Mouse (Mus musculus): Measurements from ENCODE around the gene Mlx.

Mlx gene

GRCm38 (mm10) chr11:101086756-101087681, at the start of gene Mlx:
Gene Mlx (plus strand): TSS chr11:101087277.
- peak; percentile 97 for DNase-seq (ENCODE audit: low read depth, low spot score)

- DNase-seq (ENCODE audit: low read depth, low spot score), result no peak
These were observed 49.3 kb upstream of the Mlx start for GRCm38 (mm10) chr11:101037795-101038194.

- no peak for DNase-seq (ENCODE audit: low read depth, low spot score)
These were observed 41.3 kb upstream of the Mlx start for GRCm38 (mm10) chr11:101045826-101046225.

GRCm38 (mm10) chr11:101046440-101046839, 40.6 kb upstream of the Mlx start:
- DNase-seq (ENCODE audit: low read depth, low spot score), result no peak

GRCm38 (mm10) chr11:101047502-101047901, 39.6 kb upstream of the Mlx start:
- DNase-seq (ENCODE audit: low read depth, low spot score), result no peak

GRCm38 (mm10) chr11:101050359-101050758, 36.7 kb upstream of the Mlx start:
- DNase-seq (ENCODE audit: low read depth, low spot score), result no peak

- DNase-seq (ENCODE audit: low read depth, low spot score), result no peak
These were observed 36.0 kb upstream of the Mlx start for GRCm38 (mm10) chr11:101051051-101051493.

- no peak for DNase-seq (ENCODE audit: low read depth, low spot score)
These were observed 35.5 kb upstream of the Mlx start for GRCm38 (mm10) chr11:101051617-101052016.

GRCm38 (mm10) chr11:101052751-101053473, 34.2 kb upstream of the Mlx start:
- DNase-seq (ENCODE audit: low read depth, low spot score), result no peak

GRCm38 (mm10) chr11:101053974-101054373, 33.1 kb upstream of the Mlx start:
- peak; percentile 39 for DNase-seq (ENCODE audit: low read depth, low spot score)

GRCm38 (mm10) chr11:101055418-101055817, 31.7 kb upstream of the Mlx start:
- DNase-seq (ENCODE audit: low read depth, low spot score), result no peak

- DNase-seq (ENCODE audit: low read depth, low spot score), result no peak
These were observed 30.2 kb upstream of the Mlx start for GRCm38 (mm10) chr11:101056885-101057284.

GRCm38 (mm10) chr11:101057860-101058259, 29.2 kb upstream of the Mlx start:
- peak; percentile 81 for DNase-seq (ENCODE audit: low read depth, low spot score)

- no peak for DNase-seq (ENCODE audit: low read depth, low spot score)
These were observed 28.4 kb upstream of the Mlx start for GRCm38 (mm10) chr11:101058726-101059125.

GRCm38 (mm10) chr11:101059473-101059872, 27.6 kb upstream of the Mlx start:
- DNase-seq (ENCODE audit: low read depth, low spot score), result no peak

GRCm38 (mm10) chr11:101060126-101060525, 27.0 kb upstream of the Mlx start:
- DNase-seq (ENCODE audit: low read depth, low spot score), result no peak

GRCm38 (mm10) chr11:101061049-101061448, 26.0 kb upstream of the Mlx start:
- no peak for DNase-seq (ENCODE audit: low read depth, low spot score)

- no peak for DNase-seq (ENCODE audit: low read depth, low spot score)
These were observed 24.8 kb upstream of the Mlx start for GRCm38 (mm10) chr11:101062165-101062884.

- DNase-seq (ENCODE audit: low read depth, low spot score), result no peak
These were observed 24.0 kb upstream of the Mlx start for GRCm38 (mm10) chr11:101062971-101063675.

GRCm38 (mm10) chr11:101063676-101064327, 23.3 kb upstream of the Mlx start:
- DNase-seq (ENCODE audit: low read depth, low spot score), result no peak

- DNase-seq (ENCODE audit: low read depth, low spot score), result no peak
These were observed 22.6 kb upstream of the Mlx start for GRCm38 (mm10) chr11:101064462-101064861.

Measured in A20 (cell line).